Mouse (Mus musculus): ENCODE data around the gene Ncor2. TPM values are rescaled to one million over a fixed set of nuclear protein-coding genes. Genes with fewer than 3 reads are reported as not detected.

The Ncor2 gene
- polyA plus RNA-seq, 1 experiment = not detected

DNA sequence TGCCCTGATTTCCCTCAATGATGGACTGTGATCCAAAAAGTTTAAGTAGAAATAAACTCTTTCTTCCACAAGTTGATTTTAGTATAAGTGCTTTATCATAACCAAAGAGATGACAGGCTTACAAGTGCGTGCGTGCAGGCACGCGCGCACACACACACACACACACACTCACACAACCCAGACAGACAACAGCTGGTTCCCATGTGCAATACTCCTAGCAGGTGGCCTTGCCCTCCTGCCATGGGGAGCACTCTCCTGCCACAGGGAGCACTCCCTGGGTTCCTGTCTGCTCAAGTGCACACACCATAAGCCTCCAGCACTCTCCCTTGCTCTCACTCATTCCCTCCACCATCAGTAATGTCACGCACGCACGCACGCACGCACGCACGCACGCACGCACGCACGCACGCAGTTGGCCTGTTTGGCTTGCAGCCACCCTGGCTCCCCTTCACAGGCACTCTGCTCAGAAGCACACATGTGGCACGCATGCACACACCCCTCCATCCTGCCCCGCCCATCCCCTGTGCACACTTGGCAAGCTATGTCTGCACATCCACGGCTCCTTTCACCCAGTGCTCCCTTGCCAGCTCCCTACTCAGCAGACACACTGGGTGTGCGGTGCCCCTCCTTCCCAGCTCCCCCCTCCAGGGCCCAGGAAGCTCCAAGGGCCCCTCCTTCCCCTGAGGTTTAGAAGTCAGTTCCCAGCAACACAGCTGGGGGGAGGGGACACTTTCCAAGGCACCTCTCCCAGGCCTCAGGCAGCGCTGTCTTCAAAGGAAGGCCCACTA lies 22.4 kb downstream of the Ncor2 start:
- TF ChIP-seq CTCF (IDR thresholded peaks at IDR 0.05; ENCODE audit: insufficient read depth, low read depth, low read length) (no peak), POLR2A (IDR thresholded peaks at IDR 0.05; ENCODE audit: insufficient read depth, low read depth, low read length) (no peak)
- Histone ChIP-seq H3K4me3 (ENCODE audit: insufficient read depth, low read depth, low read length) (no peak overlapping the region), H3K4me1 (ENCODE audit: control insufficient read depth, insufficient read depth, low read length) (peaks cover 88% of the 10 kb centered on the region), H3K27ac (ENCODE audit: insufficient read depth, low read depth, low read length) (no peak overlapping the region)
- 43% methylated on average over 22 of the region's 22 CpGs for WGBS

DNA sequence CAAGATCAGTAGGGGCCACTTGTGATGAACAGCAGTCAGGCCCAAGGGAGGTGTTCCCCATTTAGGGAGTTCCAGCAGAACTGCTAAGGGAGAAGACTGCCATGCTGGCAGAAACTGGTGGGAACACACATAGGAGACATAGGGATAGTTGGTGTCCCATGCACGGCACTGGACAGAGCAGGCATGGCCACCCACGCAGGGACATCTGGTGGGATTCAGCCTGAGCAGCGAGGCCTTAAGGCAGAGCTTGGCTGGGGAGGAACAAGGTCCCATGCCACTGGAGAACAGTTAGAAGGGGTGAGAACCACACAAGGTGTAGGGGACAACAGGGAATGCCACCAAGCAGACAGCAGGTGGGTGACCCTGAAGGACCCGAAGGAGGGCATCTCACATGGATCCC lies 23.6 kb downstream of the Ncor2 start:
- Histone ChIP-seq H3K27ac (ENCODE audit: insufficient read depth, low read depth, low read length) (peak overlapping the region; percentile 17), H3K4me1 (ENCODE audit: control insufficient read depth, insufficient read depth, low read length) (peaks cover 96% of the 10 kb centered on the region), H3K4me3 (ENCODE audit: insufficient read depth, low read depth, low read length) (no peak overlapping the region)
- TF ChIP-seq CTCF (IDR thresholded peaks at IDR 0.05; ENCODE audit: insufficient read depth, low read depth, low read length) = no peak
- no peak for TF ChIP-seq POLR2A (IDR thresholded peaks at IDR 0.05; ENCODE audit: insufficient read depth, low read depth, low read length)
- 61% methylated on average over 4 of the region's 4 CpGs for WGBS

DNA sequence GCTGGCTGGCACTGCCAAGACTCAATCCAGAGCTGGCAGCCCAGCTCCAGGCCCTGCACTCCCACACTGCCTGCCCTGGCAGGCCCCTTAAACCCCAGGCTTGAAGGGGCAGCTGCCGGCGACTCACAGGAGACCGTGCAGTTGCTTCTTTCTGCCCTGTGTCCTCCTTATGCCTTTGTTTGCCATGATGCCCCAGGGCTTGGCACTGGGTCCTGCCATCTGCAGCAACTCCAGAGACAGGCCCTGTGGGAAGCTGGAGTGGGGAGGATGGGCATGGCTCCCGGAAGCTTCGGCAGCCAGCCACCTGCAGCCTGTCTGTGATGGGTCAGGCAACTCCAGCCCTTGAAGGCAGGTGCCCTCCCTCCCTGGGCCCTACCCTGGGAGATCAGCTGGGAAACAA lies 24.0 kb downstream of the Ncor2 start:
- Histone ChIP-seq H3K4me1 (ENCODE audit: control insufficient read depth, insufficient read depth, low read length) (peaks cover 93% of the 10 kb centered on the region), H3K4me3 (ENCODE audit: insufficient read depth, low read depth, low read length) (no peak overlapping the region), H3K27ac (ENCODE audit: insufficient read depth, low read depth, low read length) (peak overlapping the region; percentile 17)
- TF ChIP-seq CTCF (IDR thresholded peaks at IDR 0.05; ENCODE audit: insufficient read depth, low read depth, low read length) (no peak), POLR2A (IDR thresholded peaks at IDR 0.05; ENCODE audit: insufficient read depth, low read depth, low read length) (no peak)
- WGBS = 14% methylated on average over 5 of the region's 5 CpGs

DNA sequence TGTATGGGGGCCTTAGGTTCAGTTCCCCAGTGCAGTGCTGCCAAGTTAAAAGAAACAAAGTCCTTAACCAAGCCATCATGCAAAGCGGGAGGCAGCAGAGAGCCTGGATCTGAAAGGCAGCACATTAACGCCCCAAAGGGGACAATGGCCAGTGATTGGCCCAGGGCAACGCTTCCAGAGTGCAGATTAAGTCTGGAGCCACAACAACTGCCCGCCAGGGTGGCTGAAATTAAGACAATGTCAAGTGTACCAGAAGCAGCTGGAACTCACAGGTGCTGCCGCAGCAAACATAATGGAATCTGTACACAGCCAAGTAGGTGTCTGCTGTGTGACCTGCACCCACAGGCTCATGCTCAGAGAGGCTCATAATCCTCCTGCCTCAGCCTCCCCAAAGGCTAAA lies 24.8 kb downstream of the Ncor2 start:
- no peak overlapping the region for H3K4me3 ChIP-seq (ENCODE audit: insufficient read depth, low read depth, low read length)
- peak overlapping the region; percentile 17 for H3K27ac ChIP-seq (ENCODE audit: insufficient read depth, low read depth, low read length)
- H3K4me1 ChIP-seq (ENCODE audit: control insufficient read depth, insufficient read depth, low read length) = peaks cover 92% of the 10 kb centered on the region
- 41% methylated on average over 5 of the region's 5 CpGs for WGBS
- TF ChIP-seq POLR2A (IDR thresholded peaks at IDR 0.05; ENCODE audit: insufficient read depth, low read depth, low read length) (no peak), CTCF (IDR thresholded peaks at IDR 0.05; ENCODE audit: insufficient read depth, low read depth, low read length) (no peak)

DNA sequence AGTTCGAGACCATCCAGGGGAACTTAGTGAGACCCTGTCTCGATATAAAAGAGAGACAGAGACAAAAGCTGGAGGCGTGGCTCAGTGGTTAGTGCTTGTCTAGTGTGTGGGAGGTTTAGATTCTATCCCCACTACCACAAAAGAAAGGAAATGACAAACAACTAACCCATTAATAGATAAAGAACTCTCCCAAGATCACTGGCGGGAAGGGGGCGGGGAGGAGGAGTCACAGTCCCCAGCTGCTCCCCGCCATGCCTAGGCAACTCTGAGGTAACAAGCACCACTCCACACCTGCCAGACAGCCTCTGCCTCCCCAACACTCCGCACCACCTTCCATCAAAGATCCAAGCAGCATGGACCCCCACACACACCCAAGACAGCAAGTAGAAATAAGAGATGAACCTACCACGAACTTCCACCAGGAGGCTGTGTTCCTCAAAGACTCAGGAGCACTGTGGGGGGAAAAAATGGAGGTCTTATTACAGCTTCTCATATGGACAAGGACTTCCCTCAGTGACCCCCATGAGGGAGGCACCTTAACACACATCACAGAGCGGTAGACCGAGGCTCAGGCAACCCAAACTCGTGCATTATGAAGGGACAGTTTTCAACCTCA lies 25.7 kb downstream of the Ncor2 start:
- TF ChIP-seq CTCF (IDR thresholded peaks at IDR 0.05; ENCODE audit: insufficient read depth, low read depth, low read length) (peak; percentile 35; the same call in 1 of the 2 replicates), POLR2A (IDR thresholded peaks at IDR 0.05; ENCODE audit: insufficient read depth, low read depth, low read length) (no peak)
- peak overlapping the region; percentile 55 for H3K27ac ChIP-seq (ENCODE audit: insufficient read depth, low read depth, low read length)
- 52% methylated on average over 11 of the region's 11 CpGs for WGBS

DNA sequence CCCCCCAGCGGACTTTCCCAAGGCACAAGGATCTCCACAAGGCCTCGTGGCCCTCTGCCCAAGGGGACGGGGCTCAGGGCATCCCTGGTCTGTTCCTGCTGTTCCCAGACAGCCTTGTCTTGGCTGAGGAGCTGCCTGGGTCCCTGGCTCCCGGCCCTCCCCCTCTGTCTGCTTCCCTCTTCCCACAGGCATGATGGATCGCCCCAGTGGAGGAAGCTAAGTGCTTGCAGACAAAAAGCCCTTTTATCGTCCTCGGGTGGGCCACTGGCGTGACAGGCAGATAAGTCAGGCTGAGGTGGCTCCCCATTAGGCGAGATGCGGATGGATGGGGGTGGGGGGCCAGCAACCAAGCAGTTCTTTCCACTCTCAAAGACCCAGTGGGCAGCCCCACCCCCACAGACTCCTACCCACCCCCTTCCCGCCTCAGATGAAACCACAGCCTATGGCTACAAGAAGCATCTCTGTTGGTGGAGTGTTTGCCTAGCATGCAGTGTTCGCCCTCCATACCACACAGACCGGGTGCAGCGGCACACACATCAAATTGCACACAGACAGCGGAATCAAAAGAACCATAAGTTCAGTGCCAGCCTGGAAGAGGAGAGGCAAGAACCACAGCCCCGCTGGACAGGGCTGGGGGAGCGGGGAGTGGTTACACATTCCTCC lies 27.0 kb downstream of the Ncor2 start:
- TF ChIP-seq CTCF (IDR thresholded peaks at IDR 0.05; ENCODE audit: insufficient read depth, low read depth, low read length) (no peak), POLR2A (IDR thresholded peaks at IDR 0.05; ENCODE audit: insufficient read depth, low read depth, low read length) (no peak)
- no peak overlapping the region for H3K4me3 ChIP-seq (ENCODE audit: insufficient read depth, low read depth, low read length)
- peak overlapping the region; percentile 55 for H3K27ac ChIP-seq (ENCODE audit: insufficient read depth, low read depth, low read length)
- H3K4me1 ChIP-seq (ENCODE audit: control insufficient read depth, insufficient read depth, low read length) = peaks cover 92% of the 10 kb centered on the region
- WGBS = 22% methylated on average over 17 of the region's 17 CpGs

More for the DNA sequence above, 25.7 kb downstream of the Ncor2 start:
- Histone ChIP-seq H3K4me3 (ENCODE audit: insufficient read depth, low read depth, low read length) (no peak overlapping the region), H3K4me1 (ENCODE audit: control insufficient read depth, insufficient read depth, low read length) (peaks cover 92% of the 10 kb centered on the region)

DNA sequence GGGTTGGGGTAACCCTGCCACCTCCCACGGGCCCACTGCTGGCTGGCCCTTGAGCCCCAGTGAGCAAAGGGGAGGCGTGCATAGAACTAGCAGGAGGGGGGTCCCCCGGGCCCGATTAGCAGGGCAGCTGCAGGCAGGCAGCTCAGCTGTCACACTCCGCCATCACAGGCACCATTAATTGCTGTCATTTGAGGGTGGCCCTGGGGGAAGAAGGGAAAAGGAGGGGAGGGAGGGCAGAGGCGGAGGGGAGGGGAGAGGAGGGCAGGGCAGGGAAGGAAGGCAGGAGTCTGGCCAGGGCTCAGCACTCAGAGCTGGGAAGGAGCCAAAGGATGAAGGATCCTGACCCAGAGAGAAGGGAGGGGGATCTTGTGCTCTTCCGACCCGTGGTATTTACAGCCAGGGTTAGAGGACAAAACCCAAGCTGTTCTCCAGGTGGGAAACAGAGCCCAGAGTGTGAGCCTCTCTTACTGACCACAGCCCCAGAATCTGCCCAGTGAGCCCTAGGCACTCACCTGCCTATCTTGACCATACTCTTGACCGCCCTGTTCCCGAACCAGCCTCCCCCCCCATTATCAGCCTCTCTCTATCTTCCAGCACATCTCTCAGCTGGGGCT lies 28.0 kb downstream of the Ncor2 start:
- TF ChIP-seq POLR2A (IDR thresholded peaks at IDR 0.05; ENCODE audit: insufficient read depth, low read depth, low read length) (no peak), CTCF (IDR thresholded peaks at IDR 0.05; ENCODE audit: insufficient read depth, low read depth, low read length) (no peak)
- Histone ChIP-seq H3K27ac (ENCODE audit: insufficient read depth, low read depth, low read length) (peak overlapping the region; percentile 44), H3K4me1 (ENCODE audit: control insufficient read depth, insufficient read depth, low read length) (peaks cover 92% of the 10 kb centered on the region), H3K4me3 (ENCODE audit: insufficient read depth, low read depth, low read length) (no peak overlapping the region)
- 22% methylated on average over 10 of the region's 10 CpGs for WGBS

DNA sequence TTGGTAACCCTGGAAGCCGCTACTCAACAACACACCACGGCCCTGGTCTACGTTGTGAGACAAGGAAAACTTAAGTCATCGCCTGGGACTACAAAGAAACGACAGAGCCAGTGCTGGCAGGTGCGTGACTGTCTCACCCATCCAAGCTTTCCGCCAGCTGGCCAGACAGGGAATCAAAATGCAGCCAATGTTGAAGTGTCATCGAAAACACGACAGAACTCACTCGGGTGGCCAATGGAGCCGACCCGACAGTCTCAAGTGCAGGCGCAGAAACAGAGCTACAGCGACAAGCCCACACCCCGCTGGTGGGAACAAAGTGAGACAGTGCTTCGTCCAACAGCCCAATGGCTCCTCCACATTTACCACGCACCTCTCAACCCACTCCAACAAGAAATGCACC lies 29.9 kb downstream of the Ncor2 start:
- WGBS = 26% methylated on average over 17 of the region's 17 CpGs
- Histone ChIP-seq H3K4me1 (ENCODE audit: control insufficient read depth, insufficient read depth, low read length) (peaks cover 82% of the 10 kb centered on the region), H3K4me3 (ENCODE audit: insufficient read depth, low read depth, low read length) (no peak overlapping the region), H3K27ac (ENCODE audit: insufficient read depth, low read depth, low read length) (peak overlapping the region; percentile 68)
- no peak for TF ChIP-seq POLR2A (IDR thresholded peaks at IDR 0.05; ENCODE audit: insufficient read depth, low read depth, low read length)
- no peak; the same call in 1 of the 2 replicates for TF ChIP-seq CTCF (IDR thresholded peaks at IDR 0.05; ENCODE audit: insufficient read depth, low read depth, low read length)
